Mouse (Mus musculus): Measurements from ENCODE around the gene Gm4567.
"Not testable (repeated sequence)": the region's sequence is repeated elsewhere in the genome, so short reads cannot be mapped to it uniquely, and the experiment has no call there.

Gm4567 gene

GRCm38 (mm10) chr7:22719610-22720009 lies at the start of gene Gm4567:
TSS of gene Gm4567 (minus strand) at chr7:22719710.
- DNase-seq (ENCODE audit: low spot score): not testable (repeated sequence)

GRCm38 (mm10) chr7:22761397-22761796 lies 41.9 kb upstream of the Gm4567 start, which contains the start of gene Vmn1r157:
TSS of gene Vmn1r157 (plus strand) at chr7:22761697.
- DNase-seq (ENCODE audit: low spot score): not testable (repeated sequence)

DNA sequence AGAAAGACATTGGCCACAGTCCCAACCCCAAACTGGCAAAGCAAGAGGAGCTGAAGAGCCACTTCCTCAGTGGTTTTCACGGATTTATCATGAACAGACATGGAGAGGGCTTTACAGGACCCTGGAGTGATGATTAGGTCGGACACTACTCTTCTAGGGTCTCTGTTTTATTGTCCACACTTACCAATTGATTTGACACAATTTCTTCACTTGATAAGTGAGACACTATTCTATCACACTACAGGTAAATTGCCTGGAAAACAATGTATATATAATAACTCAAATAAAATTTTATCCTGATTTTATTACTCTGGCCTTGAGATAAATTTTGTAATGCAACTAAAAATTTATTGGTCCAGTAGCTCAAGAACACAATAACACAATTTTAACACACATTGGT lies 27.3 kb downstream of the Gm4567 start, which contains the start of gene Gm8693:
Gm8693 (minus strand) TSS at position 101 of the 400 bp plus-strand sequence.
- not testable (repeated sequence) for DNase-seq (ENCODE audit: low spot score)

Measured in T-cell, adult 2 months (primary cell).